8 mouse cellular contexts compared by ENCODE assay signal in the genomic region with DNA sequence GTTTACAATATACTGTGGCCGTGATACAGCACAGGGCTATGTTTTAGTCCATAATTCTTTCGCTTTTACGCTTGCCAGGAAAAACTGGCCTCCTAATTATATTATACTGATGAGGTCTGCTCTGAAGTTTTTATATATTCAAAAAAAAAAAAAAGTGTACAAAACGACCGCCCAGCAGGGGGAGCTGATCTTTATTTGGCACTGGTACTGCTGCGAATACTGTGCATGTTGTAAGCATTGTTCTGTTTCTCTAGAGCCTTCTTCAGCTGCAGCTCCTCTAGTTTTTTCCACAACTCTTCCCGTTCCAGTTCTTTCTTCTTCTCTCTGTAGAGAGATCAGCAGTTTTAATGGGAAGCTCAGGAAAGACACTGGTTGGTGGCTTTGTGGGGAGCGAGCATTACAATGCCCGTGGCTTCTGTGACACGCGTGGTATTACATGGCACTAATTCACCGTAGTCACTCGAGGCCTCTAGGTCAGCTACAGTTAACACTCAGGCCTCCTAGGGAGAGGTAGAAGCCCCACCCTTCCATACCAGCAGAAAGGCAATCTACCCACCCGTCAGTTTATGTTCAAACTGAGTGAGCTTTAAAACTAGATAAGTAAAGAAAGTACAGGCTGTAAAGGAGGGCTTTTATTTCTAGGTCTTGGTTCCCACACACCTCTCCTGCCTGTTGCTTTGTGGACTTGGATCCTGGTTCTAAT. TPM values are rescaled to one million over a fixed set of nuclear protein-coding genes. Genes with fewer than 3 reads are reported as not detected.
DNase-seq lines count a peak whose midpoint lies in the region; ATAC-seq lines count a peak whose summit lies in the region.

No protein-coding gene starts in this region.

- peaks cover 69% of the 10 kb centered on the region for H3K36me3 ChIP-seq in limb, embryonic 13.5 days

- intact Hi-C loops in heart, postnatal 14 days (cut with DNase I): no loop called here

- H3K27ac ChIP-seq in limb, embryonic 13.5 days: peak overlapping the region; percentile 23; the same call in 1 of the 2 replicates

- H3K27me3 ChIP-seq in limb, embryonic 13.5 days: no peaks in the 10 kb centered on the region

- peak; percentile 41 for DNase-seq in cerebellum, adult 8-10 months
- DNase-seq in cerebellum, adult 11-12 months: no peak
- DNase-seq in right cerebral cortex, adult 18-20 months: peak; percentile 28
- DNase-seq in right cerebral cortex, postnatal 25 days: no peak
- DNase-seq in heart, postnatal 14 days: peak; percentile 62 to 68
- peak; percentile 75 for DNase-seq in right cerebral cortex, postnatal 14 days

- peak; percentile 46; the same call in 1 of the 2 replicates for ATAC-seq in common myeloid progenitor, adult 5-6 weeks (replicated peaks; ENCODE audit: low read depth, poor library complexity, severe bottlenecking)
- 0 out of 2 replicates have a peak, but pooled peaks have one; percentile 40 for ATAC-seq in limb, embryonic 13.5 days (ENCODE audit: low FRiP score, low read depth)

- peaks cover 20% of the 10 kb centered on the region; the same call in 1 of the 2 replicates for H3K4me1 ChIP-seq in limb, embryonic 13.5 days

- H3K9me3 ChIP-seq in limb, embryonic 13.5 days: no peaks in the 10 kb centered on the region

- no peak overlapping the region for H3K4me2 ChIP-seq in limb, embryonic 13.5 days (replicated peaks)

- H3K9ac ChIP-seq in limb, embryonic 13.5 days: no peak overlapping the region

- no peak overlapping the region for H3K4me3 ChIP-seq in limb, embryonic 13.5 days

- WGBS in limb, embryonic 13.5 days: 50% methylated on average over 14 of the region's 14 CpGs

RNA-seq across cellular contexts. Expression of a gene that starts 27.2 kb away (rescaled TPM):
- 28.1 and 32.6 TPM in 2 replicates for total RNA-seq in common myeloid progenitor, adult 5-6 weeks (2017)
- total RNA-seq in heart, postnatal 14 days (2021): 1 to 10 TPM; 3.4 to 4.7 TPM
- 20.7 and 21.5 TPM in 2 replicates for polyA plus RNA-seq in limb, embryonic 13.5 days (2015; fragmentation: Nextera tagmentation; extraction: Ambion mirVana)

RNA-seq across cellular contexts. Expression of a gene that starts 34.9 kb away (rescaled TPM):
- total RNA-seq in common myeloid progenitor, adult 5-6 weeks (2017): 15.9 and 19.2 TPM in 2 replicates
- total RNA-seq in heart, postnatal 14 days (2021): 100 to 1,000 TPM in 1 of 2 experiments, 10 to 100 TPM in 1; 96.9 to 104 TPM
- 96.0 and 97.8 TPM in 2 replicates for polyA plus RNA-seq in limb, embryonic 13.5 days (2015; fragmentation: Nextera tagmentation; extraction: Ambion mirVana)

RNA-seq across cellular contexts. Expression of a gene that starts 50.1 kb away (rescaled TPM):
- 107 and 115 TPM in 2 replicates for total RNA-seq in common myeloid progenitor, adult 5-6 weeks (2017)
- total RNA-seq in heart, postnatal 14 days (2021): 100 to 1,000 TPM; 116 to 118 TPM
- 11.8 and 12.4 TPM in 2 replicates for polyA plus RNA-seq in limb, embryonic 13.5 days (2015; fragmentation: Nextera tagmentation; extraction: Ambion mirVana)

Comparison
In these comparisons a context has a peak if more than half of its experiments do, and no peak if none do; other contexts are left out.
1. DNase-seq: peak in cerebellum, adult 8-10 months (single experiment), right cerebral cortex, adult 18-20 months (single experiment), heart, postnatal 14 days (2 of 2) and right cerebral cortex, postnatal 14 days (single experiment); none in cerebellum, adult 11-12 months (single experiment) and right cerebral cortex, postnatal 25 days (single experiment).